Mouse (Mus musculus) hindbrain, postnatal 0 days (tissue): ENCODE results near the gene Ptger4. TPM values are rescaled to one million over a fixed set of nuclear protein-coding genes. Genes with fewer than 3 reads are reported as not detected.
"Not testable (repeated sequence)": the region's sequence is repeated elsewhere in the genome, so short reads cannot be mapped to it uniquely, and the experiment has no call there.

Source experiments
- ATAC-seq: fragments of 200-750 bp; cut with Nextera tagmentation; 2 replicates; pipeline ENCODE4 v1.8.0; 2017; ENCODE audit warnings: mild to moderate bottlenecking, moderate TSS enrichment, moderate library complexity
- DNase-seq: peaks from one replicate; pipeline ENCODE4 v3.0.0-alpha.2; 2015; ENCODE audit warnings: low spot score
- H3K27ac ChIP-seq: fragments of 300-500 bp; sonication (generic); 2 replicates; pipeline ENCODE4 v1.5.1; 2014; ENCODE audit warnings: mild to moderate bottlenecking
- H3K27me3 ChIP-seq: fragments of 300-500 bp; sonication (generic); 2 replicates; pipeline ENCODE4 v1.6.1; 2014; ENCODE audit warnings: low read length, mixed read lengths; ENCODE audit not compliant: insufficient read depth
- H3K36me3 ChIP-seq: fragments of 300-500 bp; sonication (generic); 2 replicates; pipeline ENCODE4 v1.6.1; 2014; ENCODE audit warnings: low read length, mixed read lengths; ENCODE audit not compliant: insufficient read depth
- H3K4me1 ChIP-seq: fragments of 300-500 bp; sonication (generic); 2 replicates; pipeline ENCODE4 v1.6.1; 2014; ENCODE audit warnings: antibody characterized with exemption, low read length, mixed read lengths; ENCODE audit not compliant: insufficient read depth
- H3K4me2 ChIP-seq: fragments of 300-500 bp; sonication (generic); 2 replicates; pipeline ENCODE4 v1.6.1; 2014; ENCODE audit warnings: low read depth, mild to moderate bottlenecking, low read length, moderate library complexity, mixed read lengths
- H3K4me3 ChIP-seq: fragments of 300-500 bp; sonication (generic); 2 replicates; pipeline ENCODE4 v1.5.1; 2014; ENCODE audit warnings: low read length
- H3K9ac ChIP-seq: fragments of 300-500 bp; sonication (generic); replicated peaks from 2 replicates; pipeline ENCODE4 v1.6.1; 2014; ENCODE audit warnings: mild to moderate bottlenecking, low read length, moderate library complexity, mixed read lengths
- H3K9me3 ChIP-seq: fragments of 300-500 bp; sonication (generic); 2 replicates; pipeline ENCODE4 v1.6.1; 2016; ENCODE audit warnings: low read length, mixed read lengths
- CTCF ChIP-seq: IDR thresholded peaks from 2 replicates; pipeline ENCODE4 v1.5.1; 2016; ENCODE audit warnings: antibody characterized with exemption, control low read depth, low read depth
- WGBS: fragments of 180-500 bp; shearing (Covaris S2); extraction: QIAGEN DNeasy Blood & Tissue Kit; methylation state at CpG from one replicate; pipeline ENCODE4 v1.1.7; 2014; 5-methylcytosine and 5-hydroxymethylcytosine counted together
- polyA plus RNA-seq: library from polyadenylated mRNA; unstranded; fragments of >200 nt; fragmentation: Nextera tagmentation; extraction: Ambion mirVana; gene quantifications from 2 replicates; pipeline ENCODE4 v1.2.1, GENCODE M21; 2015
- total RNA-seq: library from RNA; depleted of rRNA; stranded (reverse); fragments of >200 nt; gene quantifications from 2 replicates; pipeline ENCODE4 v1.2.3, GENCODE M21; 2014

Ptger4 gene
- total and polyA plus RNA-seq, 2 experiments from 2014 or later, result 3.0 to 4.7 TPM

DNA sequence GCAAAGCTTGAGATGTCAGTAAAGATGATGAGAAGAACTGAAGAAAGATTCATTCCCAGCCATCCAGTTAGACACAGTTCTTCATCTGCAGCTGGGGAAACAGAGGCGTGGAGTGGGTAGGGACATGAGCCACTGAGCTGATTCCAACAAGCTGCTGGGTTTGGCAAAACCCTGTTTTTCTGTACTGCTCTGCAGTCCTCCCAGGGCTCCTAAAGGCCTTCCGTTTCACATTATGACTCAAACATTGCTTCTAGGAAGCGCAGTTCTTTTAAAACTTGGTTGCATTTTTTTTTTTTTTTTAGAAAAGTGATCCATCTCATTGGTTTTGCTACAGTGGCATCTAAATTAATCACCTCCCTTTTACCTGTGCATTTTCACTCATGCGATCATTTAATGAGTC, 5.4 kb downstream of the Ptger4 start:
- Histone ChIP-seq H3K36me3 (no peaks in the 10 kb centered on the region), H3K27ac (no peak overlapping the region), H3K27me3 (peaks cover 6% of the 10 kb centered on the region; the same call in 1 of the 2 replicates), H3K4me3 (no peak overlapping the region), H3K4me2 (no peak overlapping the region), H3K9ac (no peak overlapping the region), H3K4me1 (peaks cover 9% of the 10 kb centered on the region; the same call in 1 of the 2 replicates), H3K9me3 (no peaks in the 10 kb centered on the region)
- DNase-seq, result no peak
- WGBS, result 91% methylated on average over 4 of the region's 4 CpGs
- no peak for TF ChIP-seq CTCF
- no peak for ATAC-seq

DNA sequence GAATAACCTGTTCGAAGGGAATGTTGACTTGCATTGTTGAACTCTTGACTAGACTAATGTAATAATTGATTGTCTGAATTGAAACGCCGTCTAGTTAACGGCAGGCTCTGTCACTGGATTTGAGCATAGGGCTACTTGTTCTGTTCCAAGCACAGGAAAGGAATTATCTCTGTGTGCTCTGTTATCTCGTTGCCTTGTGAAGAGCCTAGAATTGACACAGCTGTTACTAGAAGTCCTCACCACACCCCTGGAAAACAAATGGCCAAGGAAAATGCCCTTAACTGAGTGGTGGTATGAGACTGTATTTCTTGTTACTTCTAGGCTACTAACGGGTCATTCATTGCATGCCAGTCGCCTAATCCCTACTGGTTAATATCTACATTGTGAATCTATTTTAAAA, 5.9 kb downstream of the Ptger4 start:
- Histone ChIP-seq H3K4me1 (peaks cover 7% of the 10 kb centered on the region; the same call in 1 of the 2 replicates), H3K9ac (no peak overlapping the region), H3K9me3 (no peaks in the 10 kb centered on the region), H3K4me2 (no peak overlapping the region), H3K36me3 (no peaks in the 10 kb centered on the region), H3K27me3 (peaks cover 6% of the 10 kb centered on the region; the same call in 1 of the 2 replicates), H3K4me3 (no peak overlapping the region), H3K27ac (no peak overlapping the region)
- ATAC-seq (no peak), DNase-seq (no peak)
- 88% methylated on average over 7 of the region's 7 CpGs for WGBS
- no peak for TF ChIP-seq CTCF

DNA sequence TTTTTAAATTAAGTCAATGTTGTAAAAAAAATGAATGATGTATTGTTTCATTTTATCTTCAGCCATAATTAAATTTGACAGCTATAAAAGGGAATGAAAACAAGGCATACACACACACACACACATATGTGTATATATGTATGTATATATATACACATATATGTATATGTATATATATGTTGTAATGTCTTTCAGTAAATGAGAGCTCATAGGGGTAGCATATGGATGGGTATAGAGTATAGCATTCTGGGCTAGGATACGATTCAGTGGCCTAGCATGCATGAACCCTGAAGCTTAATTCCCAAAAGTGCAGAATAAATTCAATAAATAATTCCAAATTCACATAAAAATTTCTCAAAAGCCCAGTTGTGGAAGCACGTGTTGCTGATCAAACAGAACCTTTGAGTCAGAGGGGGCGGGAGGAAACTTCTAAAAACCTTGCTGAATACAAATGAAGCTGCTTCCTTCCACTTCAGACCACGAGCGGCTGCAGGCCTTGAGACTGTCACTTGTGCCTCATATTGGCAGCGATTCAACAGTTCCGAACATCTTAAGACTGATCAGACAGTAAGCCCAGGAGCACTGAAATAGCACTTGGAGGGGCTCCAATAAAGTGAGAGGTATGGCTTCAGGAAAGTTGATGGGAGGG, 6.9 kb downstream of the Ptger4 start:
- H3K9me3 ChIP-seq, result no peaks in the 10 kb centered on the region
- no peak overlapping the region for H3K4me3 ChIP-seq
- no peaks in the 10 kb centered on the region; the same call in 1 of the 2 replicates for H3K4me1 ChIP-seq
- 51% methylated on average over 7 of the region's 7 CpGs for WGBS
- DNase-seq (no peak), ATAC-seq (no peak)
- no peaks in the 10 kb centered on the region for H3K27me3 ChIP-seq
- no peak overlapping the region for H3K27ac ChIP-seq
- H3K9ac ChIP-seq, result no peak overlapping the region
- H3K36me3 ChIP-seq, result no peaks in the 10 kb centered on the region
- H3K4me2 ChIP-seq, result no peak overlapping the region
- no peak for TF ChIP-seq CTCF

DNA sequence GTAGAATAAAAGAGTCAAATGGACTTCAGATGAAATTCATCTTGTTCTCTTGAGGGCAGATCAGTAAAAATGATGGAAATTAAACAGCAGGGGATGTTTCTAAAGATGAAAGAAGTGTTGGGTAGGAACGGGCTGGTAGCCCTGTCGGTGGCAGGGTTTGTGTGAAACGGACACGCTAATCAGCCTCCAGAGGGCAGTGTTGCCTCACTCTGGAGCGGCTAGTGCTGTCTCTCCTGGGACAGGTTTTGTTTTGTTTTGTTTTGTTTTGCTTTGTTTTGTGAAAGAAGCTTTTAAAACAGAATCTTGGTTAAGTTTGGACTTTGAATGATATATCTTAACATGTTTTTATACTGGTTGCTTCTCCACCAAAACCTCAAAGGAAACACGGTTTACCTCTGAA, 7.4 kb downstream of the Ptger4 start:
- Histone ChIP-seq H3K36me3 (no peaks in the 10 kb centered on the region), H3K4me1 (no peaks in the 10 kb centered on the region), H3K4me3 (no peak overlapping the region), H3K9ac (no peak overlapping the region), H3K27ac (no peak overlapping the region), H3K4me2 (no peak overlapping the region), H3K27me3 (no peaks in the 10 kb centered on the region), H3K9me3 (no peaks in the 10 kb centered on the region)
- DNase-seq, result peak; percentile 89
- peak; percentile 97 for TF ChIP-seq CTCF
- peak; percentile 85 for ATAC-seq
- WGBS, result 16% methylated on average over 6 of the region's 6 CpGs

DNA sequence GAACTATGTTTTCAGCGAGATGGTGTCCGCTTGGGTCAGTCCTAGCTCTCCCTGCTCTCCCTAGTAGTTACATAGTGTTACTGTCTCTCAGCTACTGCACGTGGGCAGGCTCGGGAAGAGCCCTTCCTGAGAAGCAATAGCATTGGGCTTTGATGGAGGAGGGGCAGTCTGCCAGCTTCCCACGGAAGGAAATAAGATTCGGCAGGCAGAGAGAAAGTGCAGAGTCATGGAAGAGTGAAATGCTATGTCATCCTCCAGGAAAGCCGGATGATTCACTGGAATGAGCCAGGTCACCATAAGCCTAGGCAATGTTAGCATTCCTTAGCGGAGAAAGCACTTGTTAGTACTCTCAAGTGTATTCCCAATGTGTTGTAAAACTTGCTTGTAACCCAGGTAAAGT, 8.5 kb downstream of the Ptger4 start:
- TF ChIP-seq CTCF, result no peak
- H3K4me2 ChIP-seq, result no peak overlapping the region
- H3K4me1 ChIP-seq, result no peaks in the 10 kb centered on the region
- H3K9me3 ChIP-seq, result no peaks in the 10 kb centered on the region
- no peak overlapping the region for H3K9ac ChIP-seq
- ATAC-seq (peak; percentile 38; the same call in 1 of the 2 replicates), DNase-seq (peak; percentile 33)
- no peak overlapping the region for H3K4me3 ChIP-seq
- H3K27ac ChIP-seq, result no peak overlapping the region
- no peaks in the 10 kb centered on the region for H3K36me3 ChIP-seq
- no peaks in the 10 kb centered on the region for H3K27me3 ChIP-seq
- 38% methylated on average over 8 of the region's 8 CpGs for WGBS

DNA sequence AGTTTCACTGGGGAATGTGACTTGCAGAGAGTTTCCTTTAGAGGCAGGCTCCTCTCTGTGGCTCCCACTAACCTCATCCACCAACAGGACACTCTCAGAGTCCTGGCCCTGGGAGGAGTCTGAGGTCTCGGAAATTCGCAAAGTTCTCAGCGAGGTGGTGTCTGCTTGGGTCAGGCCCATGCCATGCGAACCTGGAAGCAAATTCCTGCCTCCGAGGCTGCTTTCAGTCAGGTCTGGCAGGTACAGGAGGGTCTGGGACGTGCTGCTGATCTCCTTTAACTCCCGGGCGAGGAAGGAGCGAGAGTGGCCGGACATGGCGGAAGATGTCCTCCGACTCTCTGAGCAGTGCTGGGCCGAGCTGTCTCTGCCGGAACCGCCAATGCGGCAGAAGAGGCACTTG, 9.3 kb downstream of the Ptger4 start:
- H3K4me2 ChIP-seq, result no peak overlapping the region
- no peaks in the 10 kb centered on the region for H3K27me3 ChIP-seq
- no peak overlapping the region for H3K27ac ChIP-seq
- H3K9me3 ChIP-seq, result no peaks in the 10 kb centered on the region
- H3K9ac ChIP-seq, result no peak overlapping the region
- H3K36me3 ChIP-seq, result no peaks in the 10 kb centered on the region
- ATAC-seq (no peak), DNase-seq (no peak)
- TF ChIP-seq CTCF, result no peak
- no peaks in the 10 kb centered on the region for H3K4me1 ChIP-seq
- WGBS, result 87% methylated on average over 16 of the region's 16 CpGs
- no peak overlapping the region for H3K4me3 ChIP-seq

DNA sequence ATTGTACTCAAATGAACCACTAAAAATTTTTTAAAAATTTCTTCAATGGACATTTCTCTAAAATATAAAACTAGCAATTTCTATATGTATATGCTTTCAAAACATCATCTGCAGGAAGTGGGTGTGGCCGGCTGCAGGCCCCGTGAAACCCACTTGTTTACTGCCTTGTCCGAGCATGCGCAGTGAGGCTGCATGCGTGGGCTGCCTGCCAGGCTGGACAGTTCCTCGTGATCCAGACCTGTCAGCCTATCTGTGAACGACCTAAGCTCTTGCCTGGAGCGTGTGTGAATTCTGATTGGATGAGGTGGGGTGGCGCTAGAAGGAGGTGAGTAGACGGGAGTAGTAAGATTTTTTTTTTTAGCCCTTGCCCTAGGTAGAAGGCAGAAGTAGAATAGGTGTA, 13.2 kb downstream of the Ptger4 start:
- 86% methylated on average over 10 of the region's 10 CpGs for WGBS
- H3K4me3 ChIP-seq, H3K27ac ChIP-seq, H3K4me2 ChIP-seq, ATAC-seq, DNase-seq, H3K27me3 ChIP-seq, H3K9ac ChIP-seq, H3K36me3 ChIP-seq, H3K4me1 ChIP-seq, H3K9me3 ChIP-seq: not testable (repeated sequence)
